Mouse (Mus musculus): ENCODE measurements around the gene Atm. TPM values are rescaled to one million over a fixed set of nuclear protein-coding genes. Genes with fewer than 3 reads are reported as not detected.

The Atm gene
- polyA plus RNA-seq, 1 experiment from 2014 or later: 12.9 TPM

DNA sequence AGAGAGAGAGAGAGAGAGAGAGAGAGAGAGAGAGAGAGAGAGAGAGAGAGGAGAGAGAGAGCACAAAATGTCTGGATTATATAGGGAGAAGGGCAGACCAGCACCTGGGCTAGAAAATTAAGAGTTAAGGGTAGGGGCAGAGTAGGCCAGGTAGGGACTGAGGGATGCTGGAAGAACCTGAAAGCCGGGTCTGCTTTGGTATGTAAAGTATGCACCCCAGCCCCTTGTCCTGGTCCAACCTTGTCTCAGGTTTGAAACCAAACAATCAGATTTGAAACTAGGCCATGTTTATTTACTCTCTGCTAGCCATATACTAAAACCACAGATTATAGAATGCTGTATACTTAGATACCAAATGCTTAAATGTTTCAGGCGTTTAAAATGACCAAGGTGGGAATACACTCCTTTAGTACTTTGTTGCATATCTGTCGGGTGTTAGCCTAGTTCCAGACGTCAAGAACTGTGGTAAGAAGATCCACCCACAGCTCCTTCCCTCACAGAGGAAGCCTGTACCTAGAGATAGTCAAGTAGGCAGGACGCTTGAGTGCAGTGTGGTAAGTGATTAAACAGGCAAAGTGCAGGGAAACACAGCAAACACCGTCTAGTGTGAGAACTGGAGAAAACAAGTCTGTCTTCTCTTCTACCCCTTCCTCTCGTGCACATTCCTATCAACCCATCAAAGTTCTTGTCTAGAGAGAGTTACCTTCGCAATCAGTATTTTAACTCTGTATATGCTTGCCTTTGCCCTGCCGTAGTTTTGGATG, 114.2 kb downstream of the Atm start:
- no peak overlapping the region for H3K4me3 ChIP-seq (replicated peaks; ENCODE audit: low read length)
- H3K36me3 ChIP-seq (ENCODE audit: control insufficient read depth, insufficient read depth): no peaks in the 10 kb centered on the region
- no peak overlapping the region for H3K4me2 ChIP-seq (ENCODE audit: low read length)
- no peak for ATAC-seq
- no peaks in the 10 kb centered on the region for H3K9me3 ChIP-seq (ENCODE audit: control insufficient read depth, low read length)
- no peak overlapping the region for H3K27ac ChIP-seq (ENCODE audit: low read length)
- H3K9ac ChIP-seq (replicated peaks; ENCODE audit: low read depth, low read length): no peak overlapping the region
- WGBS: 81% methylated on average over 9 of the region's 9 CpGs
- no peaks in the 10 kb centered on the region for H3K4me1 ChIP-seq (replicated peaks; ENCODE audit: control insufficient read depth, insufficient read depth, low read length)
- H3K27me3 ChIP-seq (replicated peaks; ENCODE audit: control insufficient read depth, insufficient read depth, low read length): no peaks in the 10 kb centered on the region

DNA sequence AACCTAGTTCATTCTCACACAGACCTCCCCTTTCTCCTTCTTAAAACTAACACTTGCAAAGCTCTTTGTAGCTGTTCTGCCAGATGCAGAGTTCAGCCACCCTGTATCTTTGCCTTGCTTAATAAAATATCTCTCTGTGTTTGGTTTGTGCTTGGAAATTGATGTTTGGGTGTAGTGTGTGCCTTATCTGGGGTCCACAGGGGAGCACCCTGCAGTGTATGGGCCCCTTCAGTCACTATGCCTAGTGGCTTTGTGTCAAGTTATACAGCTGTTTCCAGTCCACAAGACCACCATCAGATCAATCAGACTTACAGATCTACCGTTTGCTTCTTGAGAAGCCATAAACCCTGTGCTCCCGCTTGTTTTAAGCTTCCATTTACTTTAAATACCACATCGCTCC, 127.1 kb downstream of the Atm start:
- Histone ChIP-seq H3K36me3 (ENCODE audit: control insufficient read depth, insufficient read depth) (no peaks in the 10 kb centered on the region), H3K4me1 (replicated peaks; ENCODE audit: control insufficient read depth, insufficient read depth, low read length) (0 out of 2 replicates have a peak, but pooled peaks cover 2% of the 10 kb centered on the region), H3K4me3 (replicated peaks; ENCODE audit: low read length) (no peak overlapping the region), H3K27ac (ENCODE audit: low read length) (no peak overlapping the region), H3K4me2 (ENCODE audit: low read length) (no peak overlapping the region), H3K9me3 (ENCODE audit: control insufficient read depth, low read length) (no peaks in the 10 kb centered on the region), H3K9ac (replicated peaks; ENCODE audit: low read depth, low read length) (no peak overlapping the region), H3K27me3 (replicated peaks; ENCODE audit: control insufficient read depth, insufficient read depth, low read length) (no peaks in the 10 kb centered on the region)
- WGBS: 93% methylated on average over 3 of the region's 3 CpGs
- no peak for ATAC-seq

DNA sequence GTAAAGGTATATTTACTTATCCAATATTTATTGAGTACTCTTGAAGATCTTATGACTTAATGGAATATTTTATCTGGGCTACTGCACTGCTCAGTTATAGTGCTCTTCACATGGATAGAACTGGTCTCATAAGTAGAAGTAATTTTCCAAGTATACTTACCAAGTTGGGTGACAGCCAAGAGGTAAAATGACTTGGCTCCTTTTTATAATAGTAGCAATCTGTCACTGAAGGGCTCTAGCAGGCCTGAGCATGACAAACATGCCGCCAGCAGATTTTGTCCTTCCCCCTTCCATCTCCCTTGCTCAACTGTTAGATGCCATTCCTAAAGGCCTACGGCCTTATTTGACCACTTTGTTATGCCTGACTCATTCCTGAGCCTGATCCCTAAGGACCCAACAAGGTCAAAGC, 127.6 kb downstream of the Atm start:
- Histone ChIP-seq H3K27me3 (replicated peaks; ENCODE audit: control insufficient read depth, insufficient read depth, low read length) (no peaks in the 10 kb centered on the region), H3K4me1 (replicated peaks; ENCODE audit: control insufficient read depth, insufficient read depth, low read length) (0 out of 2 replicates have a peak, but pooled peaks cover 2% of the 10 kb centered on the region), H3K9ac (replicated peaks; ENCODE audit: low read depth, low read length) (no peak overlapping the region), H3K4me2 (ENCODE audit: low read length) (no peak overlapping the region), H3K27ac (ENCODE audit: low read length) (no peak overlapping the region), H3K4me3 (replicated peaks; ENCODE audit: low read length) (no peak overlapping the region), H3K9me3 (ENCODE audit: control insufficient read depth, low read length) (no peaks in the 10 kb centered on the region), H3K36me3 (ENCODE audit: control insufficient read depth, insufficient read depth) (no peaks in the 10 kb centered on the region)
- no peak for ATAC-seq
- 77% methylated on average over 2 of the region's 2 CpGs for WGBS

DNA sequence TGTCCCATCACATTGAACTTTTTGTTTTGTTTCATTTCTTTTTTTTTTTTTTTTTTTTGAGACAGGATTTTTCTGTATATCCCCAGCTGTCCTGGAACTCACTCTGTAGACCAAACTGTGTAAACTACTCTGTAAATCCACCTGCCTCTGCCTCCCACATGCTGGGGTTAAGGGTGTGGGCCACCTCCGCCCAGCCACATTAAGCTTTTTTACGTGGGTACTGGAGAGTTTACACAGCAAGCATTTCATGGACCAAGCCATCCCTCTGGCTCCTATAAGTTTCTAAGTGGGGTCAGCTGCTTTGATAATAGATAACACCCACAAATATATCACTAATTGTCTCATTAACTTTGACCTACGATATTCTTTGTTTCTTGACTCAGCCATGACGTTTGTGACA, 128.0 kb downstream of the Atm start:
- H3K9me3 ChIP-seq (ENCODE audit: control insufficient read depth, low read length): no peaks in the 10 kb centered on the region
- no peaks in the 10 kb centered on the region for H3K36me3 ChIP-seq (ENCODE audit: control insufficient read depth, insufficient read depth)
- H3K4me3 ChIP-seq (replicated peaks; ENCODE audit: low read length): no peak overlapping the region
- 0 out of 2 replicates have a peak, but pooled peaks cover 2% of the 10 kb centered on the region for H3K4me1 ChIP-seq (replicated peaks; ENCODE audit: control insufficient read depth, insufficient read depth, low read length)
- no peak overlapping the region for H3K27ac ChIP-seq (ENCODE audit: low read length)
- H3K4me2 ChIP-seq (ENCODE audit: low read length): no peak overlapping the region
- 89% methylated on average over 4 of the region's 4 CpGs for WGBS
- no peaks in the 10 kb centered on the region for H3K27me3 ChIP-seq (replicated peaks; ENCODE audit: control insufficient read depth, insufficient read depth, low read length)
- no peak for ATAC-seq
- no peak overlapping the region for H3K9ac ChIP-seq (replicated peaks; ENCODE audit: low read depth, low read length)

DNA sequence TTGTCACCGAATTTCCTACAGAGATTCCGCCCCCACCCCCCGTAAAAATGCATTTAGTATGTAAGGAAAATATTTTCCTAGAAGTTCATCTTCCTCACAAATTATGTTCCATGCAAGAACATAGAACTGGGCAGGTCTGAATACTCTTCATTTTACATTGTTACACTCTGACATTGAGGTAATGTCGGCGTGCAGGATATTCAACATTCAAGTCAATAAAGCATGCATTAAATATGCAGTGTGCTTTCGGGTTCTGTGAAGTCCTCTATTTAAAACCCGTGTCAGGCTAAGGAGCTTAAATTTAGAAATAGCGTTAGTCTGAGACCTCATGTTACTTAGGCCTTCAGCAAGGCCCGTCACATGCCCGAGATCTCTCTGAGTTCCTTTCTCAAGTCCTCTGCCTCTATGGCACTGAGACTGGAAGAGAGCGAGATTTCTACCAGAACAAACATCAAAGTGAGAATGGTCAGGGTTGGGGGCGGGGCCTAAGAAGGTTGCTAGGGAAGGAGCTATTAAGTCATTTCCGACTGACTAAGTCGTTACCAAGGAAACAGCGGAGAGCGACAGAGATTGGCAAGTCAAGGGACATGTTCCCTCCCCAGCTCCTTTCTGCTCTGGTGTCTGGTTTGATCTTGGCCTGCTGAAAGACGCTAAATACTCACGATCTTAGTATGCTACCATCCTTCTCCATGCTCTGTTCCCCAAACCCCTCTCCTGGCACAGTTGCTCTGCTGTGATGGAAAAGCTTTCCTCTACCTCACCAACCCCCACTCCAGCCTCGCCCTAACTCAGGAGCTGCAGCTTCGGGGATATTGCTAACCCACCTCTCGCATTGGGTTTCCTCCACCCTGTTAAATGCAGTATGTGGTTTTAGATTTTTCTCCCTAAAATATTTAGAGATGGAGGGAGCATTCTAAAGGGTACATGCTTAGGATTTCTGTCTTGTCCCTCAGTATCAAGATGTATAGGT, 131.5 kb downstream of the Atm start:
- peak; percentile 97 for ATAC-seq
- no peaks in the 10 kb centered on the region for H3K9me3 ChIP-seq (ENCODE audit: control insufficient read depth, low read length)
- H3K4me1 ChIP-seq (replicated peaks; ENCODE audit: control insufficient read depth, insufficient read depth, low read length): peaks cover 10% of the 10 kb centered on the region; the same call in 1 of the 2 replicates
- no peaks in the 10 kb centered on the region for H3K27me3 ChIP-seq (replicated peaks; ENCODE audit: control insufficient read depth, insufficient read depth, low read length)
- H3K36me3 ChIP-seq (ENCODE audit: control insufficient read depth, insufficient read depth): no peaks in the 10 kb centered on the region
- H3K9ac ChIP-seq (replicated peaks; ENCODE audit: low read depth, low read length): peak overlapping the region; percentile 56
- H3K27ac ChIP-seq (ENCODE audit: low read length): peak overlapping the region; percentile 82
- 27% methylated on average over 21 of the region's 21 CpGs for WGBS
- H3K4me2 ChIP-seq (ENCODE audit: low read length): peak overlapping the region; percentile 55
- H3K4me3 ChIP-seq (replicated peaks; ENCODE audit: low read length): peak overlapping the region; percentile 41

DNA sequence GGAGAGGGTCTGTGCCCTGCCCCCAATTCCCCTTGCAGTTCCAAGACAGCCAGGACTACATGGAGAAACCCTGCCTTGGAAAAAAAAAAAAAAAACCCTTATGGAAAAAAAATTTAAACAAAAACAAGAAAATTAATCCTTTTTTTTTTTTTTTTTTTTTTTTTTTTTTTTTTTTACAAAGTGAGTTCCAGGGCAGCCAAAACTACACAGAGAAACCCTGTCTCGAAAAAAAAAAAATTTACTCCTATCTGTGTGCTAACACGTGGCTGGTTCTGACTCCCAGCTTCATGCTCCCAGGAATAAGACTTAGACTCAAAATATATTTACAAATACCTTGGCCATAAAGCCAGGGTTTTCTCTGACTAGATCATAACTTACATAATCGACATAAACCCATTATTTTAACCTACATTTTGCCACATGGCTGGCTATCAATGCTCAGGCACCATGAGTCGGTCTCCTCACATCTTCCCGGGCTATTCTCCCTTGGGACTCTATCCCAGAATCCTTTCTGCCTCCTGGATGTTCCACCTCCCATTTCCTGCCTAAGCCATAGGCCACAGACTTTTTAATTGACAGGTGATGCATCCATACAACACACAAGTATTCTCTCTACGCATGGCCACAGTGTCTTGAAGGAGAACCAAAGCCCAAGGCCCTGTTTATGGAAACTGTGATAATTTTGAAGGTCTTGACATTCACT, 132.3 kb downstream of the Atm start:
- H3K9me3 ChIP-seq (ENCODE audit: control insufficient read depth, low read length): no peaks in the 10 kb centered on the region
- H3K27ac ChIP-seq (ENCODE audit: low read length): no peak overlapping the region
- no peak overlapping the region for H3K4me2 ChIP-seq (ENCODE audit: low read length)
- WGBS: 85% methylated on average over 6 of the region's 6 CpGs
- H3K27me3 ChIP-seq (replicated peaks; ENCODE audit: control insufficient read depth, insufficient read depth, low read length): no peaks in the 10 kb centered on the region
- H3K36me3 ChIP-seq (ENCODE audit: control insufficient read depth, insufficient read depth): no peaks in the 10 kb centered on the region
- H3K4me3 ChIP-seq (replicated peaks; ENCODE audit: low read length): no peak overlapping the region
- ATAC-seq: no peak
- peaks cover 10% of the 10 kb centered on the region; the same call in 1 of the 2 replicates for H3K4me1 ChIP-seq (replicated peaks; ENCODE audit: control insufficient read depth, insufficient read depth, low read length)
- H3K9ac ChIP-seq (replicated peaks; ENCODE audit: low read depth, low read length): no peak overlapping the region

DNA sequence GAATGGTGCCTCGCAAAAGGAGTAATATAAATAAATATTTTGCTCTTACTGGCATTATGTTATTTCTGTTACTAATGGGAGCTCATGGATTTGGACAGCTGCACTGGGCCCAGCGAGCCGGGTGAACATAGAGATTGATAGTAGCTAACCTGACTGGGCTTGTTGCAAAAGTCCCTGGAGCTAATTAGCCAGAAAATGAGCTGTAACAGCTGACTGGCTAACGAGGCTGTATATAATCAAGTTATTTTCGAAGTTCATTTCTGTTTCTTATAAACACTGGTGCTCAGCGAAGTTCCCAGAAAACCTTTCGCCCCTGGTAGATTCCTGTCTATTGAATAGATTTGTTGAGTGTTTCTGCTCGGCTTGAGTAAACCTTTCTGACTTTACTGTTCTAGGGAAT, 133.5 kb downstream of the Atm start:
- H3K27ac ChIP-seq (ENCODE audit: low read length): no peak overlapping the region
- WGBS: 36% methylated on average over 8 of the region's 8 CpGs
- ATAC-seq: no peak

DNA sequence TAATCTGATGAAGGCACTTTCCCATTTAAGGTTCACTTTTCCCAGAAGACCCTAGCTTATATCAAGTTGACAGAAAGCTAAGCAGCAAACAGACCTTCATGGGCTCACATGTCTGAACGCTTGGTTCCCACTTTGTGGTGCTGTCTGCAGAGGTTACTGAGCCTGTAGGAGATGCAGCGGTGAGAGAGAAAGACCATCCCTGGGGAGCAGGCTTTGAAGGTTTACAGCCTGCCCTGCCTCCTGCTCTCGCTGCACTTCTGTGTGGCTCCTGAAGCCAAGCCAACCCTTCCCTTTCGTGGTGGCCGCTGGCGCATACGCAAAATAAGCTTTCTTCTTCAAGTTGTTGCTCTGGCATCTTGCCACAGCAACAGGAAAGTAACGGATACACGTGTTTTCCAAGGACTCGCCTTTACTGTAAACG, 134.2 kb downstream of the Atm start, which contains the start of gene 4930550C14Rik:
Gene 4930550C14Rik (plus strand): TSS at position 35 of the 421 bp plus-strand sequence.
- WGBS: 7% methylated on average over 11 of the region's 11 CpGs
- Histone ChIP-seq H3K9me3 (ENCODE audit: control insufficient read depth, low read length) (no peaks in the 10 kb centered on the region), H3K4me2 (ENCODE audit: low read length) (peak within 1 kb of the TSS; percentile 20; the same call in 1 of the 2 replicates), H3K27ac (ENCODE audit: low read length) (no peak within 1 kb of the TSS), H3K9ac (replicated peaks; ENCODE audit: low read depth, low read length) (no peak within 1 kb of the TSS), H3K4me1 (replicated peaks; ENCODE audit: control insufficient read depth, insufficient read depth, low read length) (peaks cover 10% of the 10 kb centered on the region; the same call in 1 of the 2 replicates), H3K36me3 (ENCODE audit: control insufficient read depth, insufficient read depth) (no peaks in the 10 kb centered on the region), H3K4me3 (replicated peaks; ENCODE audit: low read length) (no peak within 1 kb of the TSS), H3K27me3 (replicated peaks; ENCODE audit: control insufficient read depth, insufficient read depth, low read length) (no peaks in the 10 kb centered on the region)
- no peak for ATAC-seq

More for the DNA sequence above, 133.5 kb downstream of the Atm start:
- Histone ChIP-seq H3K27me3 (replicated peaks; ENCODE audit: control insufficient read depth, insufficient read depth, low read length) (no peaks in the 10 kb centered on the region), H3K9ac (replicated peaks; ENCODE audit: low read depth, low read length) (no peak overlapping the region), H3K4me2 (ENCODE audit: low read length) (no peak overlapping the region; the same call in 1 of the 2 replicates), H3K4me3 (replicated peaks; ENCODE audit: low read length) (no peak overlapping the region), H3K36me3 (ENCODE audit: control insufficient read depth, insufficient read depth) (no peaks in the 10 kb centered on the region), H3K4me1 (replicated peaks; ENCODE audit: control insufficient read depth, insufficient read depth, low read length) (peaks cover 10% of the 10 kb centered on the region; the same call in 1 of the 2 replicates), H3K9me3 (ENCODE audit: control insufficient read depth, low read length) (no peaks in the 10 kb centered on the region)

Measured in forebrain, embryonic 16.5 days (tissue).